Mouse (Mus musculus): ENCODE results near the gene Yipf7. TPM values are rescaled to one million over a fixed set of nuclear protein-coding genes. Genes with fewer than 3 reads are reported as not detected.

Gene Yipf7
- total RNA-seq (2021) = 100 to 1,000 TPM; 126 to 146 TPM
- long read RNA-seq, experiment 1, transcript Yipf7-201 (6 exons, 1,219 nt) = major isoform, 184 of 213 reads
- long read RNA-seq, experiment 1, partial matches to known transcripts = 6 of 213 reads
- long read RNA-seq, experiment 1, other reads (novel, unspliced or antisense) = 22 of 213 reads
- long read RNA-seq, experiment 2, transcript Yipf7-201 (6 exons, 1,219 nt) = major isoform, 111 of 124 reads
- long read RNA-seq, experiment 2, partial matches to known transcripts = 3 of 124 reads
- long read RNA-seq, experiment 2, other reads (novel, unspliced or antisense) = 10 of 124 reads

- peak; percentile 12 to 29 for DNase-seq
- intact Hi-C loops (cut with DNase I) = no loop called here
These were observed at the start of gene Yipf7 for GRCm38 (mm10) chr5:69542489-69542888. Yipf7 (minus strand) TSS chr5:69542648.

DNA sequence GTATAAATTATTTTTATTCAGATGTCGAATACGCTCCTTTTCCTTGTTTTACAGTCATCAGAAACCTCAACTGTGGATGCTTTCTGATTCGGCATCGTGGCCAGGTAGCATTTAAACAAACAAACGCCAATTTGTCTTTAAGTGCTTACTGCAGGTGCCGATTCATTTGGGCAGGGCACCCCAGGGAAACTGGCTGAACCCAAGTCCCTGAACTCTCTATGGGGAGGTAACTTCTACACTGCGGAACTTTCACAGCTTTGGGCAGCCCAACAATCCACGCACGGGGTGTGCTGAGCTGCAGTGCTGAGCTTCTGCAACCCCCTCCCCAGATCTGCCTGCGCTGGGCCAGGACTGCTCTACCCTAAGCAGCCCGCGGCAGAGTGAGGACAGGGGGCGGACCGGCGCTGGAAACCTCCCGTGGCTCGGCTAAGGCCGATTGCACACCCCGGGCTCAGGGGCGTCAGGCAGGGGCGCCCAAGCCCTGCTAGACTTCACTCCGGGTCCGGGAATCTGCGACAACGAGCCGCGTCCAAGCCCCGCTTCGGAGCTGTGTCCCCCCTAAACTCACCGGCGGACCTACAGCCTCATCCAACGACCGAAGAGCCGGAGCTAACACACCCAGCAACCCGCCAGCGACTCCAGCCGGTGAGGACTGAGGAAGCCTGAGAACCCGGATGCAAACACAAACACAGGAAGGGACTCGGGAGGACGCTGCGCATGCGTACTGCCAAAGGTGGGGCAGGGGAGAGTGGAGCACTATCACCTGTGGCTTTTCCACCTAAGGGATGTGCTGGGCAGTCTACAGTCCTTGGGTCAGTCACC is 49.4 kb upstream of the Yipf7 start, which contains the start of gene Gnpda2:
Gene Gnpda2 (minus strand): TSS at position 701 of the 822 bp plus-strand sequence.
- DNase-seq = peak; percentile 83 to 86
- intact Hi-C loops (cut with DNase I) = loop anchor here (5.0 kb wide), 1 partner anchor 35 kb away; the partner anchor contains the start of gene Guf1

DNA sequence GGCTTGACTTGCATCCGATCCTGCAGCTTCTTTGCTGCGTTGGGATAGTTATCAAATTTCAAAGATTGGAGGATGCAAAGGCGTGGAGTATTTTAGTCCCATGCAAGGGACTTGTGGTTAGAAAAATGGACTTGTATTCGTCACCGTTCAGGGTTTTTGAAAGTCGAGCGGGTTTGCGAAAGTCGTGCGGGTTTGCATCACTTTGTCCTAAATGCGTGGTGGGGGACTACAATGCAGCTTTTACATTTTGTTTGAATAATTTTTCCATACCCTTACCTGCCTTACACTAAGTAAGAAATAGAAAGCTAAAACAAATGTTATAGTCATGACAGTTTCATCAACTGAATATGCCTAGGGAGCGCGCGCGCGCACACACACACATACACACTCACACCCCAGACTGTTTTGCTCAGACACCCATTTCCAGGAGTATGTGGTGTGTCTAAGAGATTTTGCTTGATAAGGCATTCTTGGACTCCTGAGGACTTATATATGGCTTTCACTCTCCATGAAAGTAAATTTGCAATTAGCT is 15.0 kb upstream of the Yipf7 start:
- DNase-seq = no peak
- intact Hi-C loops (cut with DNase I) = loop anchor here (5.0 kb wide), 1 partner anchor 35 kb away; the partner anchor contains the start of gene Gnpda2

- intact Hi-C loops (cut with DNase I) = loop anchor here (5.0 kb wide), 1 partner anchor 35 kb away; the partner anchor contains the start of gene Gnpda2
- peak; percentile 94 to 98 for DNase-seq
These were observed 14.4 kb upstream of the Yipf7 start, which contains the start of gene Guf1 for GRCm38 (mm10) chr5:69556628-69557403. Guf1 (plus strand) TSS chr5:69556923.

DNA sequence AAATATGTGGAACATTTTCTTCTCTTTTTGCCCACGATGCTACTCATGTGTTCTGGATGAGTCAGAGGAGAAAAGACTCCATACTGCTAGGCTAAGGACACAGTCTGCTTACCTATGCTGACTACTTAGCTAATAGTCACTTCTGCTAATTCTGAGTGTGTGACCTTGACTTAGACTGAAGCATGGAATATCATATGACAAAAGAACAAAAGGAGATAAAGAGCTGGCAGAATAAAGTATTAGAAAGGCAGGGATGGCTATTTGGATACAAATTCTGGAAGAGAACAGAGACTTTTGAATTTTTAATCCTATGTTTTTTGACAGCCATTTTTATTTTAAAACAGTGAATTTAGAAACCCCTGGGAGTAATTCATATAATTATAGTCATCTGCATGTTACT is 768 bp downstream of the Yipf7 start:
- no peak for DNase-seq
- intact Hi-C loops (cut with DNase I) = no loop called here

DNA sequence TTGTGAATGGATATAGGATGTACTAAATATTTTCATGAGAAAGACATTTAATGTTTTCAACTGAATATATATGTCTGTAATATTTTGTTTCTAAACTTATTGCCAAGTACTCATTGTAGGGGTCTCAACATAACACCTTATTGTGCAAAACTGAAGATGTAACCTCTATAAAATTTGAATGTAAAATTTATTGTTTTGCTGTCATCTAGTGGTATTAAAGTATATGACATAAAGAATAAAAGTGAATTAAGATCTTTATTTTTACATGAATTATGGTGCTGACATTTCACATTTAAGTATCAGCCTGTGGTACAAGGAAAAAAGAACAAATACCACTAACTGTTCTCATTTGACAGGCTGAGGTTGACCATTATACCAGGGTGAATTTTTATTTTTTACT is 18.5 kb downstream of the Yipf7 start:
- DNase-seq = no peak
- intact Hi-C loops (cut with DNase I) = loop anchor here (5.0 kb wide), 1 partner anchor 1272 kb away; no protein-coding TSS in a partner anchor

DNA sequence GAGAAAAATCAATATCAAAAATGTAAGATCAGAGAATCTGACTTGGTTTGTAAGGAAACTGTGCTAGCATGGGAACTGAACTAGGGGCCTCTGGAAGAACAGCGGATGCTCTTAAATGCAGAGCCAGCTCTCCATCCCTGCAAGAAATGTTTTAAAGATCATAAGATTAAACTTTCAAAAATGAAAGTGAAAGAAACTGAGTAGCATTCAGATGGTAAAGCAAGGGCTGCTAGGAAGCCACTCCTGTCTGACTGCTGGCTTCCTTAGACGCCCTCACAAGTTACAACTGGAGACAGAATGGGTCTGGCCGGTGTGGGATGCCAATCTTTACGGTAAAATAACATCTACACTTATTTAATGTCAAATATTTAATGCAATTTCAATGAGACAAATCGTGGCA is 20.4 kb downstream of the Yipf7 start:
- DNase-seq = no peak
- intact Hi-C loops (cut with DNase I) = loop anchor here (5.0 kb wide), 1 partner anchor 1270 kb away; no protein-coding TSS in a partner anchor

- peak; percentile 13 to 58 for DNase-seq
- intact Hi-C loops (cut with DNase I) = loop anchor here (2.0 to 5.0 kb wide), 2 partner anchors 180 to 1268 kb away; partner anchors contain the start of gene Kctd8
These were observed 21.7 kb downstream of the Yipf7 start for GRCm38 (mm10) chr5:69520661-69521278.

DNA sequence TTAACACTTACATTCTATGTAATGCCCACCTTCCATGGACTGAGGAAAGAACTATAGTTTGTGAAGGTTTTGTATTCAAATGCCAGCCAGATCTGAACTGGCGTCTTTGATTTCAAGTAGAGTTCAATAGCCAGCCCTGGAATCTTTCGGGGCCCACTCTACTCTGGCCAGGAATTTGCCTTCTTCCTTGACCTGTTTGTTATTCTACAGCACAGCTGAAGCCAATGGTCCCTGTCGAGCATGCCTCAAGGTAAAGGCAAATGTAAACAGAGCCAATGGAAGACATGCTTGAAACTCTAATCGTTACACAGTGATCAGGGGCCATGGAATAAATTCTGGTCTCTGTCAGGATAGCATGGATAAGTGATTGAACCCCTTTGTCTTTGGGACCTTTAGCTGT is 30.2 kb downstream of the Yipf7 start:
- DNase-seq = no peak
- intact Hi-C loops (cut with DNase I) = no loop called here

DNA sequence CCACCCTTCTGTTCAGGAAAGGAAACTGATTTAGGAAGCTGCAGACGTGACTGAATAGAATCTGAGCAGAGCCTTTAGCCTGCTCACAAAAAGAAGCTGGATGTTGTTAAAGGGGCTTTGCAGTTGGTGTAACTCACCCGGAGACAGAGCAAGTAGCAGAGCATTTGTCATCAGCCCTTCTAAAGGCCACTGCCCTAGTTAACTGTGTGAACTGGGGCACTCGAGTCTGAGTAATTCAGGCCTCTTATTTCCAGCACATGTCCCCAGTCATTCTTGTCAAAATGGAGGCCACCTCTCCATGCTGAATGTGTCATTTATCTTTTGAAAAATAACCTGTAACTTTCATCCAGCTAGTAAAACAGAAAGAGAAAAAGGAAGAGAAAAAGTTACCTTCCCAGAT is 30.8 kb downstream of the Yipf7 start:
- intact Hi-C loops (cut with DNase I) = no loop called here
- no peak for DNase-seq

DNA sequence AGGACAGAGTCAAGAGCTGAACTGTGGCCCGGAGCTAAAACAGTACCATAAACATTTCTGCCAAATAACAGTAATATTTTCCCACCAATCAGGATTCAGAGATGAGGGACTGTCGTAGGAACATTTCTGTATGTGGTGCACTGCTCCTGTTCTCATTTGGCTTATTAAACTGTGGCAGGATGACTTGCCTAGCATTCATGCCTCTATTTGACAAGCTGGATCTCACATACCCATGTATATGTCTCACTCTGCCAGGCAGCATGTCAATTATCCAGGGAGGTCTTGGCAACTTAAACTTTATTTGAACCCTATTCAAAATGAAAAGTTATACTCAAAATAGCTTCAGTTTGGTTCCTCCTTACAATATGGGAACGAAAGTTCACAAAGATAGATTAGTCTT is 35.4 kb downstream of the Yipf7 start:
- DNase-seq = no peak
- intact Hi-C loops (cut with DNase I) = no loop called here

GRCm38 (mm10) chr5:69489046-69489445 is 53.4 kb downstream of the Yipf7 start:
- no peak for DNase-seq
- intact Hi-C loops (cut with DNase I) = no loop called here

DNA sequence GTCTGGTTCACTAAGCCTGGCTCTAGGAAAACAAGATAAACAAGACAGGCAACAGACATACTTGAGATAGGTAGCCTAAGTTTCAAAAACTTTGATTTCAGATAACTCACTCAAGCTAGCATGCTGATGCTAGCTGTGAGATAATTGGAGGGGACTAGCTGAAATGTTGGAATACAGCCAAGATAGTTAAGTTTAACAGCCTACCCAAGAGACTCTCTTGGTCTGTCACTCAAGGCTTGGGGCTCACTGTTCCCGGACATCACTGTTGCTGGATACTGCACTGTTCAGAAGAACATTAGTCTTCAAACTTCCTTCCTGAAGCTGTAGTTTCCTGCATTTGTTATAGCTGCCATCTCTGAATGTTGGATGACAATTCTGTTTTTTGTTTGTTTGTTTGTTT is 74.9 kb downstream of the Yipf7 start:
- intact Hi-C loops (cut with DNase I) = no loop called here
- no peak for DNase-seq

Other genes with a start within 250 kb of the Yipf7 start
- gene Kctd8, start 201.0 kb downstream of the Yipf7 start, total RNA-seq (2021) = under 1 TPM; 0.33 to 0.44 TPM
- 10 to 100 TPM; 27.7 to 30.5 TPM for gene Guf1, start 14.3 kb upstream of the Yipf7 start, total RNA-seq (2021)
- 10 to 100 TPM; 12.3 to 15.0 TPM for gene Gnpda2, start 49.7 kb upstream of the Yipf7 start, total RNA-seq (2021)